Mouse (Mus musculus): ENCODE measurements around the gene Lep. TPM values are rescaled to one million over a fixed set of nuclear protein-coding genes. Genes with fewer than 3 reads are reported as not detected.

The Lep gene
- total RNA-seq, 1 experiment = not detected

- DNase-seq (ENCODE audit: low read depth, low spot score) = no peak
- Histone ChIP-seq H3K9ac (ENCODE audit: insufficient read depth, low read depth, low read length, poor library complexity, severe bottlenecking) (no peak overlapping the region), H3K27ac (ENCODE audit: insufficient read depth, low read depth, low read length, poor library complexity, severe bottlenecking) (no peak overlapping the region), H3K4me3 (ENCODE audit: insufficient read depth in 1 of 2, low read depth in 1 of 2, low read length in 2 of 2, poor library complexity in 1 of 2, severe bottlenecking in 1 of 2) (no peak overlapping the region), H3K9me3 (ENCODE audit: control insufficient read depth, insufficient read depth, low read depth, low read length) (no peaks in the 10 kb centered on the region), H3K4me1 (ENCODE audit: control insufficient read depth in 2 of 2, insufficient read depth in 2 of 2, low read length in 2 of 2, poor library complexity in 1 of 2) (peaks cover 18 to 46% of the 10 kb centered on the region in 2 experiments), H3K36me3 (ENCODE audit: control insufficient read depth, insufficient read depth, low read length, poor library complexity, severe bottlenecking) (no peaks in the 10 kb centered on the region)
- TF ChIP-seq ZC3H11A (IDR thresholded peaks at IDR 0.05; ENCODE audit: borderline replicate concordance, low read depth, low read length) = no peak
- no peak for TF ChIP-seq HCFC1 (IDR thresholded peaks at IDR 0.05; ENCODE audit: borderline replicate concordance, insufficient read depth, low read length)
- TF ChIP-seq ZNF384 (IDR thresholded peaks at IDR 0.05; ENCODE audit: low read depth, low read length) = no peak
- no peak for TF ChIP-seq MAFK (IDR thresholded peaks at IDR 0.05; ENCODE audit: insufficient read depth, low read depth, low read length)
- TF ChIP-seq CHD2 (IDR thresholded peaks at IDR 0.05; ENCODE audit: low read depth, low read length) = no peak
- in situ Hi-C loops (cut with MboI; ENCODE audit: low sequenced_read_pairs in 2 of 2, unreplicated experiment in 2 of 2) = loop anchor here (5.0 to 10.0 kb wide), 2 partner anchors 68 to 75 kb away; no protein-coding TSS in a partner anchor
Measured at GRCm38 (mm10) chr6:29019756-29020720, 40.0 kb upstream of the Lep start.

- Histone ChIP-seq H3K9ac (ENCODE audit: insufficient read depth, low read depth, low read length, poor library complexity, severe bottlenecking) (no peak overlapping the region), H3K4me3 (ENCODE audit: insufficient read depth in 1 of 2, low read depth in 1 of 2, low read length in 2 of 2, poor library complexity in 1 of 2, severe bottlenecking in 1 of 2) (no peak overlapping the region), H3K4me1 (ENCODE audit: control insufficient read depth in 2 of 2, insufficient read depth in 2 of 2, low read length in 2 of 2, poor library complexity in 1 of 2) (peaks cover 21 to 45% of the 10 kb centered on the region in 2 experiments), H3K9me3 (ENCODE audit: control insufficient read depth, insufficient read depth, low read depth, low read length) (no peaks in the 10 kb centered on the region), H3K36me3 (ENCODE audit: control insufficient read depth, insufficient read depth, low read length, poor library complexity, severe bottlenecking) (no peaks in the 10 kb centered on the region), H3K27ac (ENCODE audit: insufficient read depth, low read depth, low read length, poor library complexity, severe bottlenecking) (0 out of 2 replicates have a peak overlapping the region, but pooled peaks have one; percentile 6)
- no peak for DNase-seq (ENCODE audit: low read depth, low spot score)
- TF ChIP-seq ZC3H11A (IDR thresholded peaks at IDR 0.05; ENCODE audit: borderline replicate concordance, low read depth, low read length) (no peak), MAFK (IDR thresholded peaks at IDR 0.05; ENCODE audit: insufficient read depth, low read depth, low read length) (no peak)
- in situ Hi-C loops (cut with MboI; ENCODE audit: low sequenced_read_pairs in 2 of 2, unreplicated experiment in 2 of 2) = loop anchor here (5.0 to 10.0 kb wide), 2 partner anchors 69 to 76 kb away; no protein-coding TSS in a partner anchor
Measured at GRCm38 (mm10) chr6:29020937-29021336, 39.1 kb upstream of the Lep start.

- Histone ChIP-seq H3K4me1 (ENCODE audit: control insufficient read depth in 2 of 2, insufficient read depth in 2 of 2, low read length in 2 of 2, poor library complexity in 1 of 2) (peaks cover 24 to 40% of the 10 kb centered on the region in 2 experiments), H3K9me3 (ENCODE audit: control insufficient read depth, insufficient read depth, low read depth, low read length) (no peaks in the 10 kb centered on the region), H3K9ac (ENCODE audit: insufficient read depth, low read depth, low read length, poor library complexity, severe bottlenecking) (no peak overlapping the region), H3K27ac (ENCODE audit: insufficient read depth, low read depth, low read length, poor library complexity, severe bottlenecking) (no peak overlapping the region), H3K36me3 (ENCODE audit: control insufficient read depth, insufficient read depth, low read length, poor library complexity, severe bottlenecking) (no peaks in the 10 kb centered on the region), H3K4me3 (ENCODE audit: insufficient read depth in 1 of 2, low read depth in 1 of 2, low read length in 2 of 2, poor library complexity in 1 of 2, severe bottlenecking in 1 of 2) (no peak overlapping the region)
- in situ Hi-C loops (cut with MboI; ENCODE audit: low sequenced_read_pairs in 2 of 2, unreplicated experiment in 2 of 2) = loop anchor here (5.0 to 10.0 kb wide), 2 partner anchors 69 to 77 kb away; no protein-coding TSS in a partner anchor
- no peak for DNase-seq (ENCODE audit: low read depth, low spot score)
- TF ChIP-seq CHD2 (IDR thresholded peaks at IDR 0.05; ENCODE audit: low read depth, low read length) = no peak
- no peak for TF ChIP-seq ZC3H11A (IDR thresholded peaks at IDR 0.05; ENCODE audit: borderline replicate concordance, low read depth, low read length)
- TF ChIP-seq ZNF384 (IDR thresholded peaks at IDR 0.05; ENCODE audit: low read depth, low read length) = no peak
- TF ChIP-seq HCFC1 (IDR thresholded peaks at IDR 0.05; ENCODE audit: borderline replicate concordance, insufficient read depth, low read length) = no peak
- no peak for TF ChIP-seq MAFK (IDR thresholded peaks at IDR 0.05; ENCODE audit: insufficient read depth, low read depth, low read length)
Measured at GRCm38 (mm10) chr6:29021501-29021900, 38.5 kb upstream of the Lep start.

- H3K36me3 ChIP-seq (ENCODE audit: control insufficient read depth, insufficient read depth, low read length, poor library complexity, severe bottlenecking) = no peaks in the 10 kb centered on the region
- H3K4me3 ChIP-seq (ENCODE audit: insufficient read depth in 1 of 2, low read depth in 1 of 2, low read length in 2 of 2, poor library complexity in 1 of 2, severe bottlenecking in 1 of 2) = no peak overlapping the region
- H3K4me1 ChIP-seq (ENCODE audit: control insufficient read depth in 2 of 2, insufficient read depth in 2 of 2, low read length in 2 of 2, poor library complexity in 1 of 2) = peaks cover 26 to 41% of the 10 kb centered on the region in 2 experiments
- no peak for DNase-seq (ENCODE audit: low read depth, low spot score)
- no peaks in the 10 kb centered on the region for H3K9me3 ChIP-seq (ENCODE audit: control insufficient read depth, insufficient read depth, low read depth, low read length)
- no peak overlapping the region for H3K9ac ChIP-seq (ENCODE audit: insufficient read depth, low read depth, low read length, poor library complexity, severe bottlenecking)
- in situ Hi-C loops (cut with MboI; ENCODE audit: low sequenced_read_pairs in 2 of 2, unreplicated experiment in 2 of 2) = loop anchor here (5.0 to 10.0 kb wide), 2 partner anchors 70 to 77 kb away; no protein-coding TSS in a partner anchor
- H3K27ac ChIP-seq (ENCODE audit: insufficient read depth, low read depth, low read length, poor library complexity, severe bottlenecking) = no peak overlapping the region
- no peak for TF ChIP-seq ZC3H11A (IDR thresholded peaks at IDR 0.05; ENCODE audit: borderline replicate concordance, low read depth, low read length)
- TF ChIP-seq CHD2 (IDR thresholded peaks at IDR 0.05; ENCODE audit: low read depth, low read length) = no peak
- no peak for TF ChIP-seq MAFK (IDR thresholded peaks at IDR 0.05; ENCODE audit: insufficient read depth, low read depth, low read length)
- TF ChIP-seq HCFC1 (IDR thresholded peaks at IDR 0.05; ENCODE audit: borderline replicate concordance, insufficient read depth, low read length) = no peak
- TF ChIP-seq ZNF384 (IDR thresholded peaks at IDR 0.05; ENCODE audit: low read depth, low read length) = no peak
Measured at GRCm38 (mm10) chr6:29022115-29022514, 37.9 kb upstream of the Lep start.

Measured in ES-E14 (cell line).